Mouse (Mus musculus) E14TG2a.4 (cell line): ENCODE measurements around the gene Pou5f1.

ENCODE experiments used
- CTCF ChIP-seq: conservative IDR thresholded peaks from 2 replicates; pipeline ENCODE4 v1.5.1; 2014; ENCODE audit warnings: low read length
- POU5F1 ChIP-seq: IDR thresholded peaks from 2 replicates; pipeline ENCODE4 v1.6.1; 2014; ENCODE audit warnings: low read length, borderline replicate concordance

GRCm38 (mm10) chr17:35513886-35514285 is 8.1 kb downstream of the Pou5f1 start:
- TF ChIP-seq CTCF, result peak; percentile 96
- TF ChIP-seq POU5F1, result no peak
